Mouse (Mus musculus) neural tube, embryonic 14.5 days (tissue): Measurements from ENCODE around the gene Haus2. TPM values are rescaled to one million over a fixed set of nuclear protein-coding genes. Genes with fewer than 3 reads are reported as not detected.

Experiments used
- ATAC-seq: fragments of 200-750 bp; cut with Nextera tagmentation; 2 replicates; pipeline ENCODE4 v1.8.0; 2017; ENCODE audit warnings: low read depth, mild to moderate bottlenecking, moderate TSS enrichment, moderate library complexity
- H3K27ac ChIP-seq: fragments of 300-500 bp; sonication (generic); 2 replicates; pipeline ENCODE4 v1.5.1; 2014; ENCODE audit warnings: low read depth, mild to moderate bottlenecking, control low read depth, low read length, moderate library complexity, mixed read lengths
- H3K27me3 ChIP-seq: fragments of 300-500 bp; sonication (generic); 2 replicates; pipeline ENCODE4 v1.6.1; 2014; ENCODE audit warnings: low read length; ENCODE audit not compliant: control insufficient read depth, insufficient read depth
- H3K36me3 ChIP-seq: fragments of 300-500 bp; sonication (generic); 2 replicates; pipeline ENCODE4 v1.6.1; 2014; ENCODE audit warnings: low read length, mixed read lengths; ENCODE audit not compliant: control insufficient read depth, insufficient read depth
- H3K4me1 ChIP-seq: fragments of 300-500 bp; sonication (generic); 2 replicates; pipeline ENCODE4 v1.6.1; 2014; ENCODE audit warnings: low read length; ENCODE audit not compliant: control insufficient read depth, insufficient read depth
- H3K4me2 ChIP-seq: fragments of 300-500 bp; sonication (generic); 2 replicates; pipeline ENCODE4 v1.6.1; 2014; ENCODE audit warnings: mild to moderate bottlenecking, low read depth, low read length, control low read depth
- H3K4me3 ChIP-seq: fragments of 300-500 bp; sonication (generic); 2 replicates; pipeline ENCODE4 v1.5.1; 2014; ENCODE audit warnings: low read depth, low read length, control low read depth, mixed read lengths
- H3K9ac ChIP-seq: fragments of 300-500 bp; sonication (generic); replicated peaks from 2 replicates; pipeline ENCODE4 v1.6.1; 2014; ENCODE audit warnings: low read depth, mild to moderate bottlenecking, control low read depth, low read length, mixed read lengths
- H3K9me3 ChIP-seq: fragments of 300-500 bp; sonication (generic); 2 replicates; pipeline ENCODE4 v1.6.1; 2016; ENCODE audit warnings: low read length; ENCODE audit not compliant: control insufficient read depth
- WGBS: fragments of 180-500 bp; shearing (Covaris S2); extraction: QIAGEN DNeasy Blood & Tissue Kit; methylation state at CpG from one replicate; pipeline ENCODE4 v1.1.7; 2014; 5-methylcytosine and 5-hydroxymethylcytosine counted together
- polyA plus RNA-seq: library from polyadenylated mRNA; unstranded; fragments of >200 nt; fragmentation: Nextera tagmentation; extraction: Ambion mirVana; gene quantifications from 2 replicates; pipeline ENCODE4 v1.2.1, GENCODE M21; 2014

Gene Haus2
- polyA plus RNA-seq, 1 experiment from 2014 or later: 29.8 TPM

- no peaks in the 10 kb centered on the region for H3K27me3 ChIP-seq
- ATAC-seq: no peak
- no peaks in the 10 kb centered on the region for H3K36me3 ChIP-seq
- H3K9me3 ChIP-seq: no peaks in the 10 kb centered on the region
- WGBS: 91% methylated on average over 2 of the region's 2 CpGs
- no peak overlapping the region for H3K4me2 ChIP-seq
- no peaks in the 10 kb centered on the region for H3K4me1 ChIP-seq
- H3K27ac ChIP-seq: no peak overlapping the region
- no peak overlapping the region for H3K4me3 ChIP-seq
- H3K9ac ChIP-seq: no peak overlapping the region
These were observed 45.5 kb downstream of the Haus2 start for GRCm38 (mm10) chr2:120654693-120655092.

GRCm38 (mm10) chr2:120655905-120656304 is 46.7 kb downstream of the Haus2 start:
- H3K36me3 ChIP-seq: no peaks in the 10 kb centered on the region
- ATAC-seq: no peak
- H3K4me3 ChIP-seq: no peak overlapping the region
- H3K9me3 ChIP-seq: no peaks in the 10 kb centered on the region
- 92% methylated on average over 5 of the region's 5 CpGs for WGBS
- H3K9ac ChIP-seq: no peak overlapping the region
- H3K4me2 ChIP-seq: no peak overlapping the region
- no peak overlapping the region for H3K27ac ChIP-seq
- no peaks in the 10 kb centered on the region for H3K4me1 ChIP-seq
- H3K27me3 ChIP-seq: no peaks in the 10 kb centered on the region

GRCm38 (mm10) chr2:120656711-120657110 is 47.5 kb downstream of the Haus2 start:
- H3K9me3 ChIP-seq: no peaks in the 10 kb centered on the region
- H3K27ac ChIP-seq: no peak overlapping the region
- H3K36me3 ChIP-seq: no peaks in the 10 kb centered on the region
- 100% methylated on average over 2 of the region's 2 CpGs for WGBS
- H3K4me3 ChIP-seq: no peak overlapping the region
- H3K4me1 ChIP-seq: no peaks in the 10 kb centered on the region
- ATAC-seq: no peak
- H3K9ac ChIP-seq: no peak overlapping the region
- no peaks in the 10 kb centered on the region for H3K27me3 ChIP-seq
- H3K4me2 ChIP-seq: no peak overlapping the region

- H3K36me3 ChIP-seq: no peaks in the 10 kb centered on the region
- no peak overlapping the region for H3K9ac ChIP-seq
- no peak overlapping the region for H3K4me2 ChIP-seq
- 67% methylated on average over 5 of the region's 5 CpGs for WGBS
- no peak overlapping the region for H3K4me3 ChIP-seq
- no peaks in the 10 kb centered on the region for H3K9me3 ChIP-seq
- no peaks in the 10 kb centered on the region for H3K27me3 ChIP-seq
- no peak for ATAC-seq
- no peaks in the 10 kb centered on the region for H3K4me1 ChIP-seq
- no peak overlapping the region for H3K27ac ChIP-seq
These were observed 49.3 kb downstream of the Haus2 start for GRCm38 (mm10) chr2:120658486-120658885.

- Histone ChIP-seq H3K4me3 (no peak overlapping the region), H3K36me3 (no peaks in the 10 kb centered on the region), H3K4me2 (no peak overlapping the region), H3K9me3 (no peaks in the 10 kb centered on the region), H3K4me1 (no peaks in the 10 kb centered on the region), H3K27me3 (no peaks in the 10 kb centered on the region), H3K9ac (no peak overlapping the region), H3K27ac (no peak overlapping the region)
- ATAC-seq: no peak
These were observed 50.1 kb downstream of the Haus2 start for GRCm38 (mm10) chr2:120659318-120659717.

GRCm38 (mm10) chr2:120660486-120661078 is 51.4 kb downstream of the Haus2 start:
- Histone ChIP-seq H3K27me3 (no peaks in the 10 kb centered on the region), H3K4me3 (no peak overlapping the region), H3K27ac (no peak overlapping the region), H3K36me3 (no peaks in the 10 kb centered on the region), H3K9me3 (no peaks in the 10 kb centered on the region), H3K9ac (no peak overlapping the region), H3K4me1 (no peaks in the 10 kb centered on the region), H3K4me2 (no peak overlapping the region)
- ATAC-seq: no peak
- 92% methylated on average over 5 of the region's 5 CpGs for WGBS

- Histone ChIP-seq H3K9ac (no peak overlapping the region), H3K4me3 (no peak overlapping the region), H3K9me3 (no peaks in the 10 kb centered on the region), H3K4me1 (no peaks in the 10 kb centered on the region), H3K27ac (no peak overlapping the region), H3K27me3 (no peaks in the 10 kb centered on the region), H3K4me2 (no peak overlapping the region), H3K36me3 (no peaks in the 10 kb centered on the region)
- no peak for ATAC-seq
These were observed 53.6 kb downstream of the Haus2 start for GRCm38 (mm10) chr2:120662766-120663165.

GRCm38 (mm10) chr2:120663491-120664154 is 54.4 kb downstream of the Haus2 start:
- H3K9me3 ChIP-seq: no peaks in the 10 kb centered on the region
- WGBS: 69% methylated on average over 3 of the region's 3 CpGs
- no peak overlapping the region for H3K4me3 ChIP-seq
- H3K4me2 ChIP-seq: no peak overlapping the region
- no peaks in the 10 kb centered on the region; the same call in 1 of the 2 replicates for H3K36me3 ChIP-seq
- H3K27me3 ChIP-seq: no peaks in the 10 kb centered on the region
- ATAC-seq: no peak
- H3K4me1 ChIP-seq: no peaks in the 10 kb centered on the region
- no peak overlapping the region for H3K9ac ChIP-seq
- H3K27ac ChIP-seq: no peak overlapping the region

GRCm38 (mm10) chr2:120667446-120667845 is 58.3 kb downstream of the Haus2 start:
- no peak overlapping the region for H3K4me3 ChIP-seq
- no peak overlapping the region for H3K27ac ChIP-seq
- H3K4me2 ChIP-seq: no peak overlapping the region
- H3K4me1 ChIP-seq: no peaks in the 10 kb centered on the region
- H3K27me3 ChIP-seq: no peaks in the 10 kb centered on the region
- H3K36me3 ChIP-seq: no peaks in the 10 kb centered on the region; the same call in 1 of the 2 replicates
- 79% methylated on average over 2 of the region's 2 CpGs for WGBS
- no peaks in the 10 kb centered on the region for H3K9me3 ChIP-seq
- no peak for ATAC-seq
- H3K9ac ChIP-seq: no peak overlapping the region
